Comparison of ENCODE assay signal across 8 mouse cellular contexts in genomic region chr11:85925294-85925743, GRCm38 (mm10). TPM values are rescaled to one million over a fixed set of nuclear protein-coding genes. Genes with fewer than 3 reads are reported as not detected.
DNase-seq lines count a peak whose midpoint lies in the region; ATAC-seq and TF ChIP-seq lines count a peak whose summit lies in the region.

No protein-coding gene starts in this region.

- H3K4me1 ChIP-seq in forebrain, embryonic 10.5 days = peaks cover 27% of the 10 kb centered on the region
- peaks cover 18% of the 10 kb centered on the region for H3K4me1 ChIP-seq in hindbrain, embryonic 10.5 days (replicated peaks)
- no peaks in the 10 kb centered on the region for H3K4me1 ChIP-seq in stomach, postnatal 0 days (replicated peaks; ENCODE audit: control insufficient read depth, insufficient read depth)

- H3K4me3 ChIP-seq in forebrain, embryonic 10.5 days = peak overlapping the region; percentile 39
- H3K4me3 ChIP-seq in hindbrain, embryonic 10.5 days = peak overlapping the region; percentile 43
- H3K4me3 ChIP-seq in stomach, postnatal 0 days (ENCODE audit: low read depth, low read length) = peak overlapping the region; percentile 5; the same call in 1 of the 2 replicates

- H3K27me3 ChIP-seq in forebrain, embryonic 10.5 days (ENCODE audit: poor library complexity, severe bottlenecking) = peaks cover 87% of the 10 kb centered on the region
- peaks cover 83% of the 10 kb centered on the region for H3K27me3 ChIP-seq in hindbrain, embryonic 10.5 days (ENCODE audit: insufficient read depth, poor library complexity, severe bottlenecking)
- H3K27me3 ChIP-seq in stomach, postnatal 0 days (ENCODE audit: control insufficient read depth, insufficient read depth, low read length) = peaks cover 5% of the 10 kb centered on the region; the same call in 1 of the 2 replicates

- WGBS in forebrain, embryonic 10.5 days = 10% methylated on average over 19 of the region's 19 CpGs
- WGBS in hindbrain, embryonic 10.5 days = 11% methylated on average over 19 of the region's 19 CpGs
- 18% methylated on average over 19 of the region's 19 CpGs for WGBS in stomach, postnatal 0 days

- H3K36me3 ChIP-seq in forebrain, embryonic 10.5 days (replicated peaks) = no peaks in the 10 kb centered on the region
- no peaks in the 10 kb centered on the region for H3K36me3 ChIP-seq in hindbrain, embryonic 10.5 days
- H3K36me3 ChIP-seq in stomach, postnatal 0 days (ENCODE audit: control insufficient read depth, insufficient read depth, low read length) = no peaks in the 10 kb centered on the region

- no peak overlapping the region for H3K9ac ChIP-seq in stomach, postnatal 0 days (ENCODE audit: low read length)

- H3K4me2 ChIP-seq in stomach, postnatal 0 days (replicated peaks; ENCODE audit: low read depth) = peak overlapping the region; percentile 21

- H3K27ac ChIP-seq in forebrain, embryonic 10.5 days = no peak overlapping the region
- no peak overlapping the region for H3K27ac ChIP-seq in hindbrain, embryonic 10.5 days
- H3K27ac ChIP-seq in stomach, postnatal 0 days (replicated peaks) = no peak overlapping the region

- ATAC-seq in megakaryocyte progenitor cell, adult 5-6 weeks (replicated peaks; ENCODE audit: poor library complexity) = peak; percentile 72
- no peak for ATAC-seq in stomach, postnatal 0 days (ENCODE audit: low FRiP score, low TSS enrichment)

- TF ChIP-seq CTCF in stomach, postnatal 0 days (IDR thresholded peaks at IDR 0.05; ENCODE audit: low read depth) = no peak

- DNase-seq in gastrocnemius, postnatal 10 days = peak; percentile 24
- no peak for DNase-seq in gastrocnemius, postnatal 25 days
- DNase-seq in adrenal gland, adult 8-10 months = peak; percentile 4
- peak; percentile 61 for DNase-seq in forebrain, embryonic 10.5 days (ENCODE audit: extremely low spot score, low spot score)
- peak; percentile 66 for DNase-seq in hindbrain, embryonic 10.5 days (ENCODE audit: low spot score)
- peak; percentile 8 for DNase-seq in layer of hippocampus, adult 9-11 months
- DNase-seq in stomach, postnatal 0 days (ENCODE audit: low spot score) = peak; percentile 51

- TF ChIP-seq EP300 in stomach, postnatal 0 days (optimal IDR thresholded peaks at IDR 0.05) = no peak

- no peaks in the 10 kb centered on the region for H3K9me3 ChIP-seq in forebrain, embryonic 10.5 days
- no peaks in the 10 kb centered on the region for H3K9me3 ChIP-seq in hindbrain, embryonic 10.5 days
- H3K9me3 ChIP-seq in stomach, postnatal 0 days (ENCODE audit: control insufficient read depth, low read length) = no peaks in the 10 kb centered on the region

RNA-seq across cellular contexts. Expression of gene Tbx4, which starts 39.1 kb away (rescaled TPM):
- total RNA-seq in gastrocnemius, postnatal 10 days (2021) = 1 to 10 TPM; 3.0 to 4.4 TPM
- 1 to 10 TPM; 1.2 to 1.4 TPM for total RNA-seq in gastrocnemius, postnatal 25 days (2021)
- under 1 TPM in 2 of 4 experiments, not detected in 2; 0.10 to 0.15 TPM for total RNA-seq in adrenal gland, adult 8-10 months (2022)
- 0.25 and 0.30 TPM in 2 replicates for polyA plus RNA-seq in forebrain, embryonic 10.5 days (2016; fragmentation: Nextera tagmentation; extraction: Ambion mirVana)
- polyA plus RNA-seq in hindbrain, embryonic 10.5 days (2016; fragmentation: Nextera tagmentation; extraction: Ambion mirVana) = 0.09 and 0.22 TPM in 2 replicates
- total RNA-seq in megakaryocyte progenitor cell, adult 5-6 weeks (2015) = not detected in 2 replicates
- total RNA-seq in megakaryocyte progenitor cell, adult 5-6 weeks (2017) = not detected in 2 replicates
- polyA plus RNA-seq in stomach, postnatal 0 days (2015; fragmentation: Nextera tagmentation; extraction: Ambion mirVana) = 0.04 and 0.05 TPM in 2 replicates
